Mouse (Mus musculus): ENCODE results near the gene Kiss1r.

DNA sequence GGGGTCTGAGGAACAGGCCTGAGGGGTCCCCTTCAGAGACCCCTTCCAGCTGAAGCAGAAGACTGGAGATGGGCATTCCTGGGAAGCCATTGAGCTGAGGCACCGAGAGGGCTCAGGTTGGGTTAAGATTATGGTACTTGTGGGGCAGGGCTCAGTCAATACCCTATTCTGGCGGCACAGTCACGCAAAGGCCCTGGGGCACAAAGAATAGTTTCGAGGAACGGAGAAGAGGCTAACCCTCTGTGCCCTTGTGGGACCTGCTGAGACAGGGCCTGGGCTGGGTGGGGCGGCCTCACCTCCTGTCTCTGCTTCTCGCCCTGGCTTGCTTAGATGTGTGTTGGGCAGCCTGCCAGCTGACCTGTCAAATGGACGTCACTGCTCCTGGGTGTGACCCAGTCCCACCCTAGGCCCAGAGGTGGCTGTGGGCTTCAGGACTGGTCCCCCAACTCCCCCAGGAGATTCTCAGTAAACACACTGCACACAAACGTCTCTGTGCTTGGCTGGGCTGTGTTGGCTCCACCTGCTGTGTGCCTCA, 16.4 kb downstream of the Kiss1r start:
- TF ChIP-seq CTCF (IDR thresholded peaks at IDR 0.05; ENCODE audit: borderline replicate concordance, extremely low read depth, insufficient read depth, insufficient read length), result no peak
- TF ChIP-seq POLR2A (IDR thresholded peaks at IDR 0.05; ENCODE audit: borderline replicate concordance, extremely low read depth, insufficient read depth, insufficient read length, poor library complexity, severe bottlenecking), result no peak
